Mouse (Mus musculus) spleen, embryonic (tissue): ENCODE measurements around the gene Gm26938.

Experiments
- CTCF ChIA-PET: fragments of 350-600 bp; sonication (Branson Sonifier 250); formaldehyde crosslinking; loops from one replicate; lab custom pipeline; 2022; lab: Charles Lee

Gm26938 gene

DNA sequence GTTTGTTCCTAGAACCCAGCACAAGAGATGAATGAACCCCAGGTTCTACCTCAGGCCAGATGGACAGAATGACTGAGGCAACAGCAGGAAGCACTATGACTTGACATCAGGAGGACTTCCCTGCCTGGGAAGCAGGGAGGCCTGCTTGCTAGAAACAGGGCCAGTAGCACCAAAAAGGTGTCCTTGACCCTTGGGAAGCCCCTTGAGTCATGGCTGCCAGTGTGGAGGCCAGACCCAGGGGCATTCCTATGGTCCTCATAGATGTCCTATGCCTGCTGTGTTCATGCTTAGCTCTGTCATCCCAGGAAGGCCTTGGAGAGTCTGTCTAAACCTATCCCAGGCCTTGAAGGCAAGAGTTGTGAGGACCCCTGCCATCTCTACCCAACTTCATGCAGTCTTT is 9.8 kb downstream of the Gm26938 start:
- CTCF ChIA-PET = no interaction called here

DNA sequence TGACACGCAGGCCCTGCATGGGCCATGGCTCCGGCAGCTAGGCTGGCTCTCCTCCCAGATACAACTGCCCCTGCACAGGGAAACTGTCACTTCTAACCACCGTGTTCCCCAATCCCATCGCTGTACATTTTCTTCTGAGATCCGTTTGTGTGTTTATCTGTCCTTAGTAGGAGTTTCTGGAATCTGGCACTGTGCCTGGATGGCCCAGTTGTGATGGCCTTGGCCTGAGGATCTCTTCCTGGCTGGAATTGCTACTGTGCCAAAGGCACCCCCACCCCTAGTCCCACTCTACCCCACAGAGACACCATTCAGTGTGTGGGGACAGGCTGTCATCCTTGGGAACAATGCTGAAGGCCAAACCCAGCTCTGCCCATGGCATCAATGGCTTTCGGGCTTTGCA is 10.2 kb downstream of the Gm26938 start:
- CTCF ChIA-PET = no interaction called here

DNA sequence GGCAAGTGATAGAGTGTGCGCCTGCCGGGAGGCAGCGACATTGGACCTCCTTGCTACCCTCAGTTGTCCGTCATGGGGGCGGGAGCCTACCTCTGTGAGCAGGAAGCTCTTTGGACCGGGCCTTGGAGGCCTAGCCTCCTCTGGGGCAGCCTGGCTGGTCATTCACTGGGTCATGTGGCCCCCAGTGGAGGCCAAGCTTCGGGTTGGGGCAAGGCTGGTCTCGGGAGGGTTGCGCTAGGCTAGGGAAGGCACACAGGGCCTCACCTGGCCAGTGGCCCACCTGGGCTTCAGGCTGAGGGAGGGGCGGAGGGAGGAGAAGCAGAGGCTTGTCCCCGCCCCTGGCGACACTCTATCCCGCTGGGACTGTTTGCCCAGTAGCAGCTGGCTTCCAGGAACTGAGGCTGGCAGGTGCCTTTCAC is 12.2 kb downstream of the Gm26938 start:
- CTCF ChIA-PET = no interaction called here

DNA sequence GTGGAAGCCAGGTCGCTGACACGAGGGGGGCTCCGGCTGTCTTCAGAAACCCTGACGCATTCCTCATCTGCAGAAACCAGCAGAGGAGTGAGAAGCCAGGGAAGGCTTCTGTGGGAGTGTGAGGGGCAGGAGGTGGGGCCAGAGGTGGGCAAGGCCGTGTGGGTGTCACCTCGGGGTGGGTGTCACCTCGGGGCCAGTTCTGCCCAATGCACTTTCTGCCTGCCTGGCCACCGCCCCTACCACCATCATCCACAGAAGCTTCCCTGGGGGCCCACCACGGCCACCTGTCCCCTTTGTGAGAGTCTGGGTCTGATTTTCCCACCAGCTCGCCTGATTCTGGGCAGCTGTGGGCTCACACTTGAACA is 13.1 kb downstream of the Gm26938 start:
- CTCF ChIA-PET = no interaction called here

DNA sequence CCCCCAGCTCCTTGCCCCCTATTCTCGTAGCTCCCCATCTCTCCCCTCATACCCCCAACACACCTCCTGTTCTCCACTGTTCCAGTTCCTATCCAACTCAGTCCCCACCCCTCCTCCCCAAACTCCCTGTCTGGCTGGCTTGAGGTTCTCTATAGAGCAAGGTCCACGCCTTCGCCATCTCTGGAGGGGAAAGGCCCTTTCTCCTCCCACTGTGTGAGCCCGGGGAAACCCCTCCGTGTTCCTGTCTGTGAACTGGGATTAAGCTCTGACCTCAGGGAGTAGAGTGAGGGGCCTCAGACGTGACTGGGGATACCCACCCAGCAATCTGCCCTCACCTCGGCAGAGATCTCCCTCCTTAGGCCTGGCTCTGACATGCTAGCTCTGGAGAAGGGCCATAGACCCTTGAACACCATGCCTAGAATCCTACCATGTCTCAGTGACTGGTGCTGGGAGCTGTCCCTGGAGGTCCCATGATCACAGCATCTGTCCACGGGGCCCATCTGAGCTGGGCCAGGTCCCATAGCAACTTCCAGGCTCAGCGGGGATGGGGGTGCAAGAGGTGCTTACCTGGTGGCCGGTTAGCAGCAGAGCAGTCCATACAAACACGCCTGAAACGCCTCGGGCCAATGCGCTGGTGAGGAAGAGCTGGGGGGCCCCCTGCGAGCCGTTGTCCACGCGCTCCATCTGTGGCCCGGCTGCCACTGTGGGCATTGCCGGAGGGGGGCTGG is 13.6 kb downstream of the Gm26938 start:
- CTCF ChIA-PET = interaction anchor here (0.6 kb wide), 1 partner anchor 8 kb away, joined by 6 read pairs; no protein-coding TSS in a partner anchor

DNA sequence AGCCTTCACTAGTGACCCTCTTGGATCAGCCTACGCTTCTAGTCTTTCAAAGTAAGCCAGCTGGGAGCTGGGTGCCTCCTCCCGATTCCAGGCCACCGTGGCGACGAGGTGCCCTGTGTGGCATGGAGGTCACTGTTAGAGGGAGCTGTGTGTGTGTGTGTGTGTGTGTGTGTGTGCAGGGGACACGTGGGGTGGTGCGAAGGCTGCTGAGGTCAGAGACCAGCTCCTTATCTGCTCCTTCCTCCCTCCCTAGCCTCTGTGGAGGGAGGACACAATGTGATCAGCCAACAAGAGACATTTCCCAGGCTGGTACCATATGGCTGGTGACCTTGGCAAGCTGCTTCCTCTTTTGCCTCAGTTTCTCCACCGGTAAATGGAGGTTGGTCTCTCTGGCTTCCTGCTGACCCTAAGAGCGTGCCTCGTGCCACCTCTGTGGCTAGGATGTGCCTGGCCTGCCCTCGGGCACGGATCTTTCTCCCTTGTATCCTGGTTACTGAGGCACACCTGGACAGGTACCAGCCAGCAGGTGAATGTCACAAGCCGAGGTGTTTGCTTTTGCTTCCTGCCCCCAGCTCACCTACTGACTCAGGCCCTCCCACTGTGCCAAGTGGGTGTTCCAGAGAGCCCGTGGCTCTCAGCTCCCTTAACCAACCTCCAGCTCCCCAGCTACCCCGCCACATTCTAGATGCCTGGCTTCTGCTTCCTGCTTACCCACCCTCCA is 14.4 kb downstream of the Gm26938 start:
- CTCF ChIA-PET = interaction anchor here (0.6 kb wide), 1 partner anchor 9 kb away, joined by 6 read pairs; no protein-coding TSS in a partner anchor

DNA sequence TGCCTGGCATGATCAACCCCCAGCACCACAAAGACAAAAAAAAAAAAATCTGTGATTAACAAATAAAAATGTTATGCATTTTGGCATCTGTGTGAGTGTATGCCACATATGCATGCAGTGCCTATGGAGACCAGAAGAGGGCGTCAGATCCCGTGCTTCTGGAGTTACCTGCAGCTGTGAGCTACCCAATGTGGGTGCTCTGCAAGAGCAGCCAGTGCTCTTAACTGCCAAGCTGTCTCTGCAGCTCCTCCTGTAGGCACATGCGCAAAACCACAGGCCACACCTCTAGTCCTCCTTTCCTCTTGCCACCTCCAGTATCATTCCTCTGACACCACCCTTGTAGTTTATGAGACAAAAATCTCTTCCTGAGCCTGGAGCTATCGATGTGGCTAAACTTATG is 16.8 kb downstream of the Gm26938 start:
- CTCF ChIA-PET = no interaction called here

DNA sequence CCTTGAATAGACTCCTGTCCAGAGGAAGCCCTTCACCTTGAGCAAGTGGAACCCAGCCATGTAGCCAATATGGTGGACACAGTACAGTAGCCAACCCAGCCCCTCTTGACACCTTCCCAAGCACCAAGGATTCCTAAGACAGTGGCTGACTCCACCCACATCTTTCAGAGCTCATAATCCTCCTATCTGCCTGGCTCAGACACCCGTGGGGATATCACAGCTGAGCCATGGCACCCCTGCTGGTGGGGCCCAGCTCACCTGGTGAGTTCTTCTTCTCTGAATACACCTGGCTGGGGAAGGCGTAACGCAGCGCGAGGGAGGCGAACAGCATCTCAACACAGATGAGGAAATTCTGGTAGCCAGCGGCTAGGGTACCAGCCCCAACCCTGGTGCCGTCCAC is 20.3 kb downstream of the Gm26938 start:
- CTCF ChIA-PET = no interaction called here

DNA sequence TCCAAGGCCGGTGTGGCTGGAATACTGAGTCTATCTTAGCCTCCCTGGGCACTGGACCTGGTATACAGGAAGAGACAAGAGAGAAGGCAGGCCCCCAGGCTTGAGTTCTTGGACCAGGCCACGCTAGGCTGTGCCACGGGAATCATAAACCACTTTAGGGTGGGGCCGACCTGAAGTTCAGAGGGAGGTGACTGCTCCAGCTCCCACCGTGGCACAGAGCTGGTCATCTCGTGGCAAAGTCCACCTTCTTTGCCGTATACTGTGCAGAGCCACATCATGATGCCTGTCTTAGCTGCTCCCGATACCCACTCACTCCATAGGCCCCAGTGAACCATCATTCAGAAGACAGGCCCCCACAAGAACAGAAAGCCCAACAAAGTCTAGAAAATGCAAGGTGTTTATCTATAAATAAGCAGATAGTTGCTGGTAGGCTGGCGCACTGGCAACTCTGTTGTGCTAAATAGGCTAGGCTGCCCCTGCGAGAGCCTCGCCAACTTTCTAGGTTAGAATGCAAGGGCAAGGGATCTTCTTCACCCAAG is 21.6 kb downstream of the Gm26938 start:
- CTCF ChIA-PET = no interaction called here

DNA sequence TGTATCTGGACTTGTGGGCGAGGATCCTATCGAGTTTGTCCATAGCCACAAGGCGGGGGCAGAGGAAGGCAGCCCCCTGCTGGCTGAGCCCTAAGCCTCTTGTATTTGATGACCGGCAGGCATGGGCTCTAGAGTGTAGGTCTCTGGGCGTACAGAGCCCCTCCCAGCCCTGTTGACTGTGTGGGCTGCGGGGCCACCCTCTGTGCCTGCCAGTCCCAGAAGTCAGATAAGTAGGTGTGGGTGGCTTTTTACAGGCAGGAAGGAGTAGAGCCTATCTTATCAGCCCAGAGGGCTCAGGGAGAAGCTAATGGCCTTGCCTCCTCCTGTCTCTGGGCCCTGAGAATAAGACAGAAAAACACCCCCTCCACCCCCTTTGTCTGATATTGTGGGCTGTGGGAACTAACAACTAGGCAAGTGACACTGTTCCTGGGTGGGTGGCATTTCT is 22.1 kb downstream of the Gm26938 start:
- CTCF ChIA-PET = no interaction called here

DNA sequence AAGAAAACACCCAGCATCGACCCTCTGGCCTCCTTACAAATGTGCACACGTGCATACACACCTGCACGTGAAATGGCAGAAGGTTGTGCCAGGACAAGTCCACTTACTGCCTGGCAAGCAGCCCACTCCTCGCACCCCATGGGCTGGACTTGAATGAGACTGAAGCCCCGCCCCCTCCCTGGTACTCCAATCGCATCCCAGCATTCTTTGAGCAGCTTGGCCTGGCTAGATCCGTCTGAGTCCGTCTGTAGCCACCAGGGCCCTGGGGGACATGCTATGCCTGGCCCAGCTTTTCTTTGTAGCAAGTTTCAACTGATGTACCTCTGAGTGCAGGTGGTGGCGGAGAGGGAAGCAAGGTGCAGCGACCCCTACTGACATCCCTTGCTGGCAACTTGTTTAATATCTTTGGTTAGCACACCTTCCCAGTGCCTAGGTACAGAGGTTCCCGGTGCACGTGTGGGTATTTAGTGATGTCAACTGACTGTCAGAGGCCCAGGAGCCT is 22.6 kb downstream of the Gm26938 start:
- CTCF ChIA-PET = no interaction called here

DNA sequence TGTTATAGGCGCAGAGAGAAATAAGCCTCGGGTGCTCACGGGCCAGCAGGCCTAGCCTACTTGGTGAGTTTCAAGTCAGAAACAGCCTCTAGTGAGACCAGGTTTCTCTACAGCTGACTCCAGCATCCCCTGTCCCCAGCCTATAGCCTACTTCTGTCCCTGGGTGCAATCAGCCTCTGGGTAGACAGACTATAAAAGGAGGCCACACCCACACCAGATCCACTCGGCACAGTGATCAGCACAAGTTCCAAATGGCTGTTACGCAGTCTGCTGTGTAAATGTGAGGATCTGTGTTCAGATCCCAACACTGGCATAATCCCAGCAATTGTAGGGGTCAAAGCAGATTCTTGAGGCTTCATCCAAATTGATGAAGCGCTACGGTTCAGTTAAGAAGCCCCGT is 23.0 kb downstream of the Gm26938 start:
- CTCF ChIA-PET = no interaction called here

DNA sequence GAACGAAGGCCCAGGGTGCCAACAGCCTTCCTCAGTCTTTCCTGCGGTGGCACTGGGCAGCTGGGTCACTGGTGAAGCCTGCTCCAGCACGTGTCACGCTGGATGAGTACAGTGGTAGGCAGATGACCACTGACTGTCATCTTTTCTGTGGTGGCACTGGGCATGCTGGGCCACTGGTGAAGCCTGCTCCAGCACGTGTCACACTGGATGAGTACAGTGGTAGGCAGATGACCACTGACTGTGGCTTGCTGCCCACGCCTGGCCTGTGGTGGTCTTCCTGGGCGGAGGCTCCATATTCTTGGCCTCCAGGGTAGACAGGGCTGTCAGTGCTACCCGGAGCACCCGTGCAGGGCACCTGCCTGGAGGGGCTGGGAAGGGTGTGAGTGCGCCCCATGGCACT is 24.3 kb downstream of the Gm26938 start:
- CTCF ChIA-PET = no interaction called here

DNA sequence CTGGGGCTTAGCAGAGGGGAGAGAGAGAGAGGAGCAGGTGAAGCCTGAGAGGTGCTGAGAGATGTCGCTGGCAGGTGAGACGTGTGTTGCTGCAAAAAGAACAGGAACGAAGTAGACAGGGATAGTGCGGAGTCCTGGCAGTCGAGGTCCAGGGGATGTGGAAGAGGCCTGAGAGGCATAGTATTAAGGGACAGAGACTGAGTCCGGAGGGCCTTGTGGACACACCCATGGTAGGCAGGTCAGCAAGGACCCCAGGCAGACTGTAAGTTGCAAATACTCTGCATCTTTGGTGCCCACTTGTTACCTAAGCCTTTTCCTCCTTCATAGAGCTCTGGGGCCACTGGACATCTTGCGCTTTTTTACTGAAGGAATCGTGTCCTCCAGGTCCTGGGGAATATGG is 25.0 kb downstream of the Gm26938 start:
- CTCF ChIA-PET = no interaction called here

DNA sequence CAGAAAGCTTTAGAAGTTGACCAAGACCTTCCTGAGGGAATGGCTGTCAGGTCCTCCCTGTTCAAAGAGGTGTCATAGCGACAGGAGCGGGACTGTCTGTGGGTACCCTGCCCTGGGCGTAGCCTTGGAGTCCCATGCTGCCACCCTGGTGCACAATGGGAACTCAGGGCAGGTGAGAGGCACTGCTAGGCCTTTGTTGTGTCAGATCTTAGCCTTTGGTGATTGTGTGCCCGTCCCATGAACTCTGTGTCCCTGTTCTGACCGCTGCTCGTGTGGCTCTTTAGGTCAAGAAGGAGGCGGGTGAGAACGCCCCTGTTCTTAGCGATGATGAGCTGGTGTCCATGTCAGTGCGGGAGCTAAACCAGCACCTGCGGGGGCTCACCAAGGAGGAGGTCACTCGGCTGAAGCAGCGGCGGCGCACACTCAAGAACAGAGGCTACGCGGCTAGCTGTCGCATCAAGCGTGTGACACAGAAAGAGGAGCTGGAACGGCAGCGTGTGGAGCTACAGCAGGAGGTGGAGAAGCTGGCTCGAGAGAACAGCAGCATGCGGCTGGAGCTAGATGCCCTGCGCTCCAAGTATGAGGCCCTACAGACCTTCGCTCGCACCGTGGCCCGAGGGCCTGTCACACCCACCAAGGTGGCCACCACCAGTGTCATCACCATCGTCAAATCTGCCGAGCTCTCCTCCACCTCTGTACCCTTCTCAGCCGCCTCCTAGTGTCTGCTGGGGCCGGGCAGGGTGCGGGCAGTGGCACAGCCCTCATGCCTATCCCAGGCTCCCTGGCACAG is 26.2 kb downstream of the Gm26938 start:
- CTCF ChIA-PET = no interaction called here

DNA sequence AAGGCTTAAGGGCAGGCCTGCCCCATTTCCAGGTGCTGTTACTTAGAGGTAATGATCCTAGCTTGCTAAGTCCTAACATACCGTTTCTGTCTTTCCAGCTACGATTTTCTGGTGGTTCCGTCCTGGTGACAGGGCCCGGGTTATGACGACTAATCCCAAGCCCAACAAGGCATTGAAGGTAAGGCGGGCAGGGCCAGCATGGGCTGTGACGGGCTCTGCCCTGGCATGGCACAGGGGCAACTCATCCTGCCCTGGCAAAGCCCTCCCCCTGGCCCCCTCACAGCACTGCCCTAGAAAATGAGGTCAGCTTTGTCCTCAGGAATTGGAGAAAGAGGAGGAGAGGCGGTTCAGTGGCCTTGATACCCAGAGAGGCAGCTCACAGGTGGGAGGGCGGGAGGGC is 27.2 kb downstream of the Gm26938 start:
- CTCF ChIA-PET = interaction anchor here (0.6 kb wide), 2 partner anchors 99 to 574 kb away, joined by 4 to 5 read pairs; no protein-coding TSS in a partner anchor

DNA sequence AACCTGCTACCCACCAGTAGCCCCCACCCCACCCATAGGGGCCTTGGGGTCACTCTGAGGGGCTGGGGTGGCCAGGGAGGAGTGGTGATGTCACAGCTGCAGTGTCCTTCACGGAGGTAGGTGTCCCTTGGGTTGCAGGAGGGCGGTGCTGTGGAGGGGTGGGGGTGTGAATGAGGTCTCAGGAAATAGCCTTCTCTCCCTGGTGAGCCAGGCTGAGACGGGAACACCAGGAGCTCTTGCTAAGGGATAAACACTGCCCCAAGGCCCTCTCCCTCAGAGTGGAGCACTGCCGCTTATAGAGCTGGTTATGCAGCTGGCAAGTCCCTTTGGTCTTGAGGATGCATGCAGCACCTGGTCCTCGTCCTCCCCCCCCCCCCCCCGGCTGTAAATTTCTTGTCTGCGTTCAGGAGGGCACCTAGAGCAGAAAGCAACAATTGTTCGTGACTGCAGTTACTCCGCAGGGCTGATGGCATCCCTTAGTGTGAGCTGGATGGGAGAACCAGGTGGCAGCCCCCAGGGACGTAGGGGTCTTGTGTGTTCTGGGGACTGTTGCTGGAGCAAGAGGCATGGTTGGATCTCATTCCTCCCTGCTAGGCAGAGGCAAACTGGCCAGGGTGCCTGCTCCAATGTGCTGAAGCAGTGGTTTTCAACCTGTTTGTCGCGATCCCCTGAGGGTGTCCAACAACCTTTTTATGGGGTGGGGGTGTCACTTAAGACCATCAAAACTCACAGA is 27.9 kb downstream of the Gm26938 start:
- CTCF ChIA-PET = interaction anchor here (0.6 kb wide), 1 partner anchor 575 kb away, joined by 4 read pairs; no protein-coding TSS in a partner anchor

DNA sequence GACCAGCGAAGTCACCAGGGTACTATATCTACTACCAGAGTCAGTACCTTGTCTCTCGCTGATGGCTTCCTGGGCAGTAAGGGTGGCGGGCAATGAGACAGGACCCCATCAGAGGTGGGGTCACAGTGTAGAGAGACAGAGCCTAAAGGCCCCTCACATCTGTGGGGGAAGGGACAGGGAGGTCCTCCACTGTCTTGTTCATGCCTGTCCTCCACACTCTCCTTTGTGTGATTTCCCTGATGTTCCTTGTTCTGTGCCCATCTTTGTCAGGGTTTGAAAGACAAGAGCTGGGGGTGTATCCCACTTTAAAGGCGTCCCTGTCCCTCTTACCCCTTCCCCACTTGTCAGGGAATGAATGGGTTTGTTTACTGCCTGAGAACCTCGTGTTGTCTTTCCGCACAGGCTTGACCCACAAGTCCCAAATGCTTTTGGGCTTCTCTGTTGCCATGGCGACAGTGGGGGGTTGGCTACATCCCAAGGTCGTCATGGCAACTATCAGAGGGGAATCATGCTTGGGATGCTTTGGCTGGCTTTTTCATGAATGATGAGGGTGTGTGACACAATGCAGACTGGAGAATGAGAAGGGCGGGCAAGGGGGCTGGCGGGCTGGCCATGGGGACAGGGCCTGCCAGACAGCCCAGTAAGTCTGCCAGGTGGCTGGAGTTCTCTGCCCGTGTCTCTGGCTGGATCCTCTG is 28.6 kb downstream of the Gm26938 start:
- CTCF ChIA-PET = no interaction called here

DNA sequence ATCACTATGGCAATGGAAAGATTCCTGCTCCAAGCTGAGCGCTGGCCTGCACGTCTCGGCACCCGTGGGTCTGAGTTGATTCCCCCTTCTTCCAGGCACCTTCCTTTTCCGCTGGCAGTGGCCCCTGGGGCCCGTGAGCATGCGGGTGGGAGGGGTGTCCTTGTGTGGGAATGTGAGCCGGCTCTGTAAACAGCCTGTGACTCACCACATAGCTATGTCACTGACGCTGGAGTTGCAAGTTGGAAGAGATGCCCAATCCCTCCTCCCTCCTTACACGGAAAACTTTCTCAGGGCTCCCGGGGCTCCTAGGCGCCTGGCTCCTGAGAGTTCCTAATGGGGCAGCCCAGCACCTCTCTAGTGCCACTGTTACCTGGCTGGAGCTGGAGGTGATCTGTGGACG is 29.3 kb downstream of the Gm26938 start:
- CTCF ChIA-PET = interaction anchor here (0.5 kb wide), 1 partner anchor 247 kb away, joined by 3 read pairs; no protein-coding TSS in a partner anchor

DNA sequence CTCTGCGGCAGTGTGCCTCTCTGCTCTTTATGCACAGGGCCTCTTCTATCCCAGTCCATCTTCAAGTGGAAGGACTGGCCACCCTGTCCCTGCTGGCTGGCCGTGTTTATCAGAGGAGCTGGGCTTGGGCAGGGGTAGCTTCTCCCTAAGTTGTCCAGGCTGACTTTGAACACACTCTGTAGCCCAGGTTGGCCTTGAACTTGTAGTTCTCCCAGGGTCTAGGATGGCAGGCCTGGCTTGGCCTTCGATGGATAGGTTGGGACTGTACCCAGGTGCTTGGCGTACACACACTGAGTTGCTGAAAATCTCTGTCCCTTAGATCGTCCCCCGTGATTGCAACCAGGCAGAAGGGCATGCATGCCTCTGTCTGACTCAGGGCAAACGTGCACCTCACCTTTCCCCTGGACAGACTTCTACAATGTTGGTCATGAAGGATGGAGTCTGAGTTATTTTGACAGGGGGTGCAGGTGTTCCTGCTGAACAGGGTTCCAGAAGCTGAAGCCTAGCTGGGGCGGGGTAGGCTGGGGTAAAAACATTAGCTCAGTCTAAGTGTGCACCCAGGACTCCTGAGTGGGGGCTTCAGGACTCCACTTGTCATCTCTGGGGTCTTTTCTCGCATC is 30.1 kb downstream of the Gm26938 start:
- CTCF ChIA-PET = interaction anchor here (0.5 kb wide), 1 partner anchor 246 kb away, joined by 3 read pairs; no protein-coding TSS in a partner anchor
